Mouse (Mus musculus): ENCODE results near the gene Plcd4.
A peak's percentile ranks its signal among the peaks of the same experiment; 100 is the strongest.

The Plcd4 gene

GRCm38 (mm10) chr1:74600501-74601266, 58.0 kb downstream of the Plcd4 start:
- no peak for DNase-seq

- DNase-seq = peak; percentile 99
These were observed 58.7 kb downstream of the Plcd4 start, which contains the start of the genes Rnf25 and Stk36 for GRCm38 (mm10) chr1:74601267-74601962. Gene Rnf25, minus strand, starts transcription at chr1:74601397. Gene Stk36, plus strand, starts transcription at chr1:74601445.
